Mouse (Mus musculus) stomach, embryonic 16.5 days (tissue): ENCODE results near the gene Kif5c. TPM values are rescaled to one million over a fixed set of nuclear protein-coding genes. Genes with fewer than 3 reads are reported as not detected.

Experiments
- ATAC-seq: fragments of 200-750 bp; cut with Nextera tagmentation; 2 replicates; pipeline ENCODE4 v1.8.0; 2017; ENCODE audit warnings: moderate number of reproducible peaks, moderate TSS enrichment; ENCODE audit not compliant: insufficient read depth, low FRiP score
- H3K27ac ChIP-seq: fragments of 300-500 bp; sonication (generic); 2 replicates; pipeline ENCODE4 v1.5.1; 2014; ENCODE audit warnings: low read length
- H3K27me3 ChIP-seq: fragments of 300-500 bp; sonication (generic); 2 replicates; pipeline ENCODE4 v1.6.1; 2014; ENCODE audit warnings: low read length, control low read depth, mixed read lengths; ENCODE audit not compliant: control insufficient read depth, insufficient read depth
- H3K36me3 ChIP-seq: fragments of 300-500 bp; sonication (generic); 2 replicates; pipeline ENCODE4 v1.6.1; 2014; ENCODE audit warnings: low read length; ENCODE audit not compliant: control insufficient read depth, insufficient read depth
- H3K4me1 ChIP-seq: fragments of 300-500 bp; sonication (generic); 2 replicates; pipeline ENCODE4 v1.6.1; 2014; ENCODE audit warnings: low read length, control low read depth, mixed read lengths; ENCODE audit not compliant: control insufficient read depth, insufficient read depth
- H3K4me2 ChIP-seq: fragments of 300-500 bp; sonication (generic); 2 replicates; pipeline ENCODE4 v1.6.1; 2014; ENCODE audit warnings: low read depth, low read length, mixed read lengths
- H3K4me3 ChIP-seq: fragments of 300-500 bp; sonication (generic); replicated peaks from 2 replicates; pipeline ENCODE4 v1.5.1; 2014; ENCODE audit warnings: mild to moderate bottlenecking, low read length
- H3K9ac ChIP-seq: fragments of 300-500 bp; sonication (generic); 2 replicates; pipeline ENCODE4 v1.6.1; 2014; ENCODE audit warnings: low read length
- H3K9me3 ChIP-seq: fragments of 300-500 bp; sonication (generic); replicated peaks from 2 replicates; pipeline ENCODE4 v1.6.1; 2016; ENCODE audit warnings: low read length, control low read depth; ENCODE audit not compliant: control insufficient read depth
- WGBS: fragments of 180-500 bp; shearing (Covaris S2); extraction: QIAGEN DNeasy Blood & Tissue Kit; methylation state at CpG from one replicate; pipeline ENCODE4 v1.1.7; 2014; 5-methylcytosine and 5-hydroxymethylcytosine counted together
- polyA plus RNA-seq: library from polyadenylated mRNA; unstranded; fragments of >200 nt; fragmentation: Nextera tagmentation; extraction: Ambion mirVana; gene quantifications from 2 replicates; pipeline ENCODE4 v1.2.1, GENCODE M21; 2015

The Kif5c gene
- polyA plus RNA-seq, 1 experiment from 2014 or later, result 5.9 TPM

GRCm38 (mm10) chr2:49741026-49741425, 121.9 kb downstream of the Kif5c start:
- Histone ChIP-seq H3K27me3 (no peaks in the 10 kb centered on the region), H3K9ac (no peak overlapping the region; the same call in 1 of the 2 replicates), H3K4me2 (no peak overlapping the region), H3K4me1 (peaks cover 31% of the 10 kb centered on the region), H3K36me3 (no peaks in the 10 kb centered on the region), H3K9me3 (no peaks in the 10 kb centered on the region), H3K4me3 (no peak overlapping the region), H3K27ac (no peak overlapping the region)
- ATAC-seq, result no peak
- WGBS, result 64% methylated on average over 6 of the region's 6 CpGs

GRCm38 (mm10) chr2:49741895-49742734, 123.0 kb downstream of the Kif5c start:
- no peak overlapping the region for H3K9ac ChIP-seq
- no peak overlapping the region for H3K27ac ChIP-seq
- 71% methylated on average over 16 of the region's 16 CpGs for WGBS
- H3K4me2 ChIP-seq, result no peak overlapping the region
- no peaks in the 10 kb centered on the region for H3K27me3 ChIP-seq
- H3K4me1 ChIP-seq, result peaks cover 31% of the 10 kb centered on the region
- no peaks in the 10 kb centered on the region for H3K9me3 ChIP-seq
- ATAC-seq, result no peak
- H3K4me3 ChIP-seq, result no peak overlapping the region
- no peaks in the 10 kb centered on the region for H3K36me3 ChIP-seq

GRCm38 (mm10) chr2:49742919-49743318, 123.8 kb downstream of the Kif5c start:
- Histone ChIP-seq H3K36me3 (no peaks in the 10 kb centered on the region), H3K9ac (no peak overlapping the region), H3K4me1 (peaks cover 31% of the 10 kb centered on the region), H3K27me3 (no peaks in the 10 kb centered on the region), H3K4me3 (no peak overlapping the region), H3K4me2 (no peak overlapping the region), H3K27ac (peak overlapping the region; percentile 43), H3K9me3 (no peaks in the 10 kb centered on the region)
- no peak for ATAC-seq
- 56% methylated on average over 4 of the region's 4 CpGs for WGBS

GRCm38 (mm10) chr2:49743775-49744174, 124.7 kb downstream of the Kif5c start:
- Histone ChIP-seq H3K4me2 (peak overlapping the region; percentile 16; the same call in 1 of the 2 replicates), H3K9me3 (no peaks in the 10 kb centered on the region), H3K27ac (peak overlapping the region; percentile 21)

GRCm38 (mm10) chr2:49744251-49745093, 125.4 kb downstream of the Kif5c start:
- no peak overlapping the region for H3K9ac ChIP-seq
- H3K4me2 ChIP-seq, result peak overlapping the region; percentile 14; the same call in 1 of the 2 replicates
- H3K27me3 ChIP-seq, result no peaks in the 10 kb centered on the region
- H3K4me3 ChIP-seq, result peak overlapping the region; percentile 2; the same call in 1 of the 2 replicates
- H3K4me1 ChIP-seq, result peaks cover 25% of the 10 kb centered on the region
- H3K27ac ChIP-seq, result peak overlapping the region; percentile 21
- H3K9me3 ChIP-seq, result no peaks in the 10 kb centered on the region
- ATAC-seq, result peak; percentile 58; the same call in 1 of the 2 replicates
- WGBS, result 44% methylated on average over 11 of the region's 11 CpGs
- no peaks in the 10 kb centered on the region for H3K36me3 ChIP-seq

More at GRCm38 (mm10) chr2:49743775-49744174, 124.7 kb downstream of the Kif5c start:
- no peak for ATAC-seq
- Histone ChIP-seq H3K27me3 (no peaks in the 10 kb centered on the region), H3K4me3 (peak overlapping the region; percentile 2; the same call in 1 of the 2 replicates), H3K9ac (no peak overlapping the region), H3K4me1 (peaks cover 28% of the 10 kb centered on the region), H3K36me3 (no peaks in the 10 kb centered on the region)
- WGBS, result 43% methylated on average over 6 of the region's 6 CpGs

GRCm38 (mm10) chr2:49745094-49745781, 126.1 kb downstream of the Kif5c start:
- 58% methylated on average over 14 of the region's 14 CpGs for WGBS
- no peaks in the 10 kb centered on the region for H3K27me3 ChIP-seq
- peaks cover 29% of the 10 kb centered on the region for H3K4me1 ChIP-seq
- H3K9me3 ChIP-seq, result no peaks in the 10 kb centered on the region
- H3K36me3 ChIP-seq, result no peaks in the 10 kb centered on the region
- no peak overlapping the region for H3K4me2 ChIP-seq
- ATAC-seq, result no peak
- no peak overlapping the region for H3K27ac ChIP-seq
- no peak overlapping the region for H3K4me3 ChIP-seq
- H3K9ac ChIP-seq, result no peak overlapping the region

GRCm38 (mm10) chr2:49746947-49747346, 127.8 kb downstream of the Kif5c start:
- H3K4me2 ChIP-seq, result no peak overlapping the region
- no peak overlapping the region for H3K4me3 ChIP-seq
- H3K27ac ChIP-seq, result no peak overlapping the region
- H3K4me1 ChIP-seq, result peaks cover 30% of the 10 kb centered on the region
- no peak overlapping the region for H3K9ac ChIP-seq
- H3K9me3 ChIP-seq, result no peaks in the 10 kb centered on the region
- no peak for ATAC-seq
- no peaks in the 10 kb centered on the region for H3K36me3 ChIP-seq
- no peaks in the 10 kb centered on the region for H3K27me3 ChIP-seq
- 71% methylated on average over 7 of the region's 7 CpGs for WGBS

GRCm38 (mm10) chr2:49747670-49748069, 128.6 kb downstream of the Kif5c start:
- no peak for ATAC-seq

More at GRCm38 (mm10) chr2:49747670-49748069, 128.6 kb downstream of the Kif5c start:
- Histone ChIP-seq H3K4me3 (no peak overlapping the region), H3K9ac (no peak overlapping the region), H3K36me3 (no peaks in the 10 kb centered on the region), H3K27me3 (no peaks in the 10 kb centered on the region), H3K9me3 (no peaks in the 10 kb centered on the region), H3K27ac (no peak overlapping the region), H3K4me2 (no peak overlapping the region), H3K4me1 (peaks cover 28% of the 10 kb centered on the region)
- 88% methylated on average over 2 of the region's 2 CpGs for WGBS
